Mouse (Mus musculus) liver, adult 10 weeks (tissue): ENCODE measurements around the gene Rab43. TPM values are rescaled to one million over a fixed set of nuclear protein-coding genes. Genes with fewer than 3 reads are reported as not detected.

Experiments
- polyA plus RNA-seq: library from polyadenylated mRNA; stranded (reverse); fragments of 350-450 nt; fragmentation: Illumina TruSeq; extraction: RNeasy Lipid Tissue Mini Kit (QIAGEN cat#74804); gene quantifications from one replicate; pipeline ENCODE4 v1.2.3, GENCODE M21; 2014; ENCODE audit warnings: low read depth, low replicate concordance

The Rab43 gene
- 26.8 TPM for polyA plus RNA-seq

GRCm38 (mm10) chr6:87811675-87812338 lies at the start of gene Rab43:
Rab43 (minus strand) TSS chr6:87812164.

GRCm38 (mm10) chr6:87850900-87851614 lies 39.1 kb upstream of the Rab43 start, which contains the start of gene Cnbp:
Cnbp (minus strand) TSS chr6:87851106.

GRCm38 (mm10) chr6:87838551-87839197 lies 26.7 kb upstream of the Rab43 start, which contains the start of gene Isy1:
Isy1 (minus strand) TSS chr6:87838798.

GRCm38 (mm10) chr6:87835695-87836094 lies 23.7 kb upstream of the Rab43 start, which contains the start of gene Gm45140:
Gm45140 (minus strand) TSS chr6:87835795.

GRCm38 (mm10) chr6:87777842-87778241 lies 34.1 kb downstream of the Rab43 start, which contains the start of gene Gp9:
Gp9 (plus strand) TSS chr6:87778072.

Other genes starting within 250 kb of the Rab43 start
- not detected for gene Prokr1, start 221.4 kb downstream of the Rab43 start, polyA plus RNA-seq
- 3.0 TPM for gene Aplf, start 140.0 kb downstream of the Rab43 start, polyA plus RNA-seq
- gene Efcc1, start 81.3 kb downstream of the Rab43 start, polyA plus RNA-seq = not detected
- gene Gp9, start 34.1 kb downstream of the Rab43 start, polyA plus RNA-seq = not detected
- 2.6 TPM for gene Gm45140, start 23.6 kb upstream of the Rab43 start, polyA plus RNA-seq
- gene Isy1, start 26.6 kb upstream of the Rab43 start, polyA plus RNA-seq = 12.2 TPM
- gene Cnbp, start 38.9 kb upstream of the Rab43 start, polyA plus RNA-seq = 550 TPM
- 15.0 TPM for gene Copg1, start 75.7 kb upstream of the Rab43 start, polyA plus RNA-seq
- gene Hmces, start 101.8 kb upstream of the Rab43 start, polyA plus RNA-seq = 5.2 TPM
- gene H1fx, start 169.5 kb upstream of the Rab43 start, polyA plus RNA-seq = not detected
- gene Rab7, start 233.1 kb upstream of the Rab43 start, polyA plus RNA-seq = 201 TPM